Mouse (Mus musculus) monocyte, adult 5-6 weeks (primary cell): ENCODE measurements around the gene Lat2. TPM values are rescaled to one million over a fixed set of nuclear protein-coding genes. Genes with fewer than 3 reads are reported as not detected.
A peak's percentile ranks its signal among the peaks of the same experiment; 100 is the strongest.

Experiments
- ATAC-seq: fragments of 153-309, 156-312 bp; replicated peaks from 2 replicates; pipeline ENCODE4 v1.8.0; 2017; ENCODE audit warnings: mild to moderate bottlenecking; ENCODE audit not compliant: low TSS enrichment, insufficient number of reproducible peaks, severe bottlenecking, poor library complexity, low FRiP score
- total RNA-seq: library from RNA; stranded (forward); fragments of 200-1000, 200-491, 200-594 nt; gene quantifications from 3 replicates; pipeline ENCODE4 v1.2.3, GENCODE M21; 2017

Gene Lat2
- total RNA-seq, 1 experiment from 2014 or later, result 191 TPM

DNA sequence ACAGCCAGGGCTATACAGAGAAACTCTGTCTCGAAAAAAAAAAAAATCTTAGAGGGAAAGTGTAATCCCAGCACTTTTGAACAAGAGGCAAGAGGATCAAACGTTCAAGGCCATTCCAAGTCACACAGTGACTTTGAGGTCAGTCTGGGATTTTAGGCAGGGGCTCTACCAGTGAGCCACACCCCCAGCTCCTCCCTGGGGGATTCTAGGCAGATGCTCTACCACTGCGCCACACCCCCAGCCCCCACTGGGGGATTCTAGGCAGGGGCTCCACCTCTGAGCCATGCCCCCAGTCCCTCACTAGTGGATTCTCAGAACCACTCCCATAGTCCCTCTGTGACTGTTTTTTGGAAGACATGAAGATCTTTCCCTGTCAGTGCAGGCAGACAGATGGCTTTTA is 35.7 kb downstream of the Lat2 start:
- no peak for ATAC-seq

DNA sequence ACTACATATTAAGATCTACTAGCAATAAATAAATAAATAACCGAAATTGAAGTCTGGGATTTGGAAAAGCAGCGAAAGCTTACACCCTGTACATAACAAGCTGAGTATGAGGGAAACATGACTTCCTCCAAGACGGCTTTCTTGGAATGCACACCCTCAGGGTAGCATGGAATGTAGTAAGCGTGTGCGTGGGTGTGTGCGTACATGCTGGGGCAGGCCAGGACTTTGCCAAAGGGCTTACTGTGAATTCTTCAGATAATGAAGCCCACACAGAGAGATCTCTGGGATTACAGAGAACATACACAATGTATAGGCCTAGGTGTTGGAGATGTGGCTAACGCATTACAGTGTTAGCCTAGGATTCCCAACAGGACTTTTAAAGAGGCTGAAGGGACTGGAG is 37.3 kb downstream of the Lat2 start:
- no peak for ATAC-seq

DNA sequence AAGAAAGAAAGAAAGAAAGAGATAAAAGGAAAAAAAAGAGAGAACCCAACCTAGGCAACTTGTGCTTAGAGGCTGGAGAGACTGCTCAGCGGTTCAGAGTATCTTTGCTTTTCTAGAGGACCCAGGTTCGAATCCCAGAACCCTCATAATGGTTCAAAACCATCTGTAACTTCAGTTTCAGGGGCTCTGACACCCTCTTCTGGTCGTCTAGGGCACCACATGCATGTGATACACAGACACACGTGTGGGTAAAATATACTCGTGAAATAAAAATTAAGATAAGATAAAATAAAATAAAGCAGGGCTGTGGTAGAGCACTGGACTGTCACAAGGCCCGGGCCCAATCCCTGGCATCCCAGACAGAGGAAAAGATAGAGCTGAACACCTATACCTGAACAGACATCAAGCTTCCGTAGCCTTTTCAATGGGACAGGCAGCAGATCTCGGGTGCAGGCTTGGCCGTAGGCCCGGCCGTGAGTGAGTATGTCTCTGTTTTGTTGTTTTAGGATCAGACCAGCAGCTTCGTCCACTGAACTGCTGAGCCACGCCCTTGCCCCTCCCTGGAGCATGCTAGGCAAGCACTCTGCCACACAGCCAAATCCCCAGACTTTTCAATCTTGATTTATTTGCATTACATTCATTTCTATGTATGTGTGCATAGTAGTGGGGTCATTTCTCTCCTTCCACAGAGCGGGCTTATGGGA is 38.2 kb downstream of the Lat2 start:
- no peak for ATAC-seq

DNA sequence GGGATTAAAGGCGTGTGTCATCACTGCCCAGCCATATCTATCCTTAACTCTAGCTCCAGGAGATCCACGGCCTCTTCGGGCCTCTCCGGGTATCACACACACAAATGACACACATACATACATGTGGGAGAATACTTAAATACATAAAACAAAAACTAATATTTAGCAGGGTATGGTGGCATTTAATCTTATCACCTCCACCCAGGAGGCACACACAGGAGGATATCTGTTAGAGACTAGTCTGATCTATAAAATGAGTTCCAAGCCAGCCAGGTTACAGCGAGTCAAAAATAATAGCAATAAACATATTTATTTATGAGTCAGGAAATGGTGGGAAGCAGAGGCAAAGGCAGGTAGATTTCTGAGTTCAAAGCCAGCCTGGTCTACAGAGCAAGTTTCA is 39.0 kb downstream of the Lat2 start:
- ATAC-seq, result no peak

DNA sequence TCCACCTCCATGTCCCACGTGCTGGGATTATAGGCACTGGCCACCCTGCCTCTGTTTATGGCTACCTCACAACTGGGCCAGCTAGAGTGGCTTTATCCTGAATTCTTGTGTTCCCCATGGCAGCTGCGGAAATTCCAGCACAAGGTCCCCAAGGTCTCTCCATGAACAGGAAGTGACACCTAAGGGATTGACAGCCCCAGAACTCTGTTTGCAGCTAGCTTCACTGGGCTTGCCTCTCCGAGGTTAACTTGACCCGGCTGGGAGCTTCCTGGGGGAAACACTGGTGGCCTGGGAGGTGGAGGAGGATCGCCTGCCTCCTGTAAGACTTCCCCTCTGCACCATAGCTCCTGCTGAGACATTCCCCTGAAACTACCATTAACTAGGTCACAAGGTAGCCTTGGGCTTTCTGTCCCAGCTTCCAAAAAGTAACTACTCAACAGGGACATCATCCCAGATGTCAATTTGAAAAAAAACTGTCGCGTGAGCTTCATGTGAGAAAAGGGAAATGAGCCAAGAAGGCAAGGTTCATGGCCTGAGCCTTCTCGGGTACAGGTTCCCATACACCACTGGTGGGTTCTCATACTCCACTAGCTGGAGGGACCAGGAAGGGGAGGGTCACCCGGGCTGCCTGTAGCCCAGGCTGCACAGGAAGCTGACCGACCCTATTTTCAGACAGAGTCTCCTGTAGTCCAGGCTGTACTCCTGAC is 42.2 kb downstream of the Lat2 start:
- ATAC-seq, result 0 out of 2 replicates have a peak, but pooled peaks have one; percentile 23

DNA sequence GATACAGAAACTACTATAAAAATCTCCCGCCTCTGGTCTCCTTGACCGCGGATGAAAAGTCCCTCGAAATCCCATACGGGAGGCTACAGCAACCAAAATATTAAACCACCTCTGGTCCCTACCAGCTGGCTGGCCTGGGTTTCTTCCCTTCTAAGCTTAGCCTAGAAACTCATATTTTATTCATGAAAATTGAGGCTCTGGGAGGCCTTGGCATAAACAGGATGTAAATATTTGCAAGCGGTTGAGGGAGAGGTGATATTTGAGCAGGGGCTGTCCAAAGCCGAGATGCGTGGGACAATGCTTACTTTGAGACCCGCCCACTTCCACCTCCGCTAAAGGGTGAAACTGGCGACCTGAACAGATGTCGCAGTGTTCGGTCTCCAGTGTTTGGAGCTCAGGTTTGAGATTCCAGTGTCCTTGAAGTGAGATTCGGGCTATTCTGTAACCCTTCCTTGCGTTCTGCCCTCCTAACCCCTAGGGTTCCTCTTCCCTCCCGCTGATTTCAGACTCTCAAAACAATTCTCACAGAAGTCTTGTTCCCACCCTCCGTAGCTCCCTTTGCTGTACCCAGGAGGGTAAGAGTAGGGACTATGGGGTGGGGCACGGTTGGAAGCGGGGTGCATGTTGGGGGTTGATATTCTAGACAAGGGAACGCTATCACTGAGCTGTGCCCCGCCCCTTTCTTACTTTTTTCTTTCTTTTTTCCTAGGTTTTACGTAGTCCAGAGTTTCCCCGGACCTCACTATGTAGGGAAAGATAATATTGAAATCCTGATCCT is 42.9 kb downstream of the Lat2 start:
- ATAC-seq, result peak; percentile 57

DNA sequence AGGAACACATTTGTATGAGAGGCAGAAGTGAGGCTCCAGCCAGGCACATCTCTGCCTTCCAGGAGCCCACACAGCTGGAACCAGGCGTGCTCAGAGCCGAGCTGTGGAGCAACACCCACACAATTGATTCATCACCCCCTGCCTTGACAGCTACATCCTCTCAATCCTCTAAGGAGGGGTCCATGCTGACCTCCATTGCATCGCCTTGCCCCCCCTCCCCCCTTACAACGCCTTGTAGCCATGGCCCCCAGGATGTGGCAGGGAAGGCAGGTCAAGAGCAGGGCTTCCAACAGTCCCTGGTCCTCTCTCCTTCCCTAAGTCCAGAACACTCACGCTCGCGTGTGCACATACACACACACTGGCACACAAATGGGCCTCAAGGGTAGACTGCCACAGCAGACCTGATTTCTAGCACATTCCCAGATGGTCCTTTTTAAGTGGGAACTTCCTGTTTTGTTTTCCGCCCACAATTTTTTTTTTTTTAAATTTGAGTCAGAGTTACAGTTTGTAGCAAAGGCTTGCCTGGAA is 45.8 kb downstream of the Lat2 start:
- ATAC-seq, result no peak

- ATAC-seq, result no peak
Observed at GRCm38 (mm10) chr5:134568030-134568429, 46.8 kb downstream of the Lat2 start.

- 0 out of 2 replicates have a peak, but pooled peaks have one; percentile 31 for ATAC-seq
Observed at GRCm38 (mm10) chr5:134567445-134567844, 47.4 kb downstream of the Lat2 start.

DNA sequence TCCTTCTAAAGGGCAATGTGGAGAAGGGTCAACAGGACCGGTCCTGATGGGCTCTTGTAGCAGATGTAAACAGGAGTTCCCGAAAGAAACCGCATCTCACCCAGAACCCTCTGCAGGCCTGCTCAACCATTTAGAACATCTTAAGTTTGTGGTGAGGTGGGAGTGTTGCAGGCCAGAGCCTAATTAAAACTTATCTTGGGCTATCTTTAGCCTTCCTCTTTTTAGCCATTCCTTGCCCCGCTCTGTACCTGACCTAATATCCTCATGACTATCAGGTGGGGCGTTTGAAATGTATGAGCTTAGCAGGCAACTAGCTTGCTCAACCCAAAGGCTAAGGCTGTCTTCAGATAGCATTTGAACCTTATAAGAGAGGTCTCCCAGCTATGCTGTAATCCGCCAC is 49.1 kb downstream of the Lat2 start:
- ATAC-seq, result no peak

DNA sequence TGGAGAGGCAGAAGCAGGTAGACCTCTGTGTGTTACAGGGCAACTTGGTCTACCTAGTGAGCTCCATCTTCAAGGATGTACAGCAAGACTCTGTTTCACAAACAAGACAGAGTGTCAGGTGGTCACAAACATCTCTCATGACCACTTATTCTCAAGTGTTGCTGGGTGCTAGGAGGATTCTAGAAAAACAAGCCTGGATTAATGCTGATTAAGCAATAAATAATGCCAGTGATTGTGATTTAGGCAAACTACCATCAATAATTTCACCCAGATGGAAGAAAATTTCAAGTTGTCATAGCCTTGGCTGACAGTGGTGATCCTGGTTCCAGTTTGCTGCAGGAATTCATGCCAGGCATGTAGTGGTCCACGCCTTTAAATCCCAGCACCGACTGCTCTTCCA is 50.6 kb downstream of the Lat2 start:
- ATAC-seq, result no peak

- ATAC-seq, result no peak
Observed at GRCm38 (mm10) chr5:134560450-134561171, 54.2 kb downstream of the Lat2 start.

DNA sequence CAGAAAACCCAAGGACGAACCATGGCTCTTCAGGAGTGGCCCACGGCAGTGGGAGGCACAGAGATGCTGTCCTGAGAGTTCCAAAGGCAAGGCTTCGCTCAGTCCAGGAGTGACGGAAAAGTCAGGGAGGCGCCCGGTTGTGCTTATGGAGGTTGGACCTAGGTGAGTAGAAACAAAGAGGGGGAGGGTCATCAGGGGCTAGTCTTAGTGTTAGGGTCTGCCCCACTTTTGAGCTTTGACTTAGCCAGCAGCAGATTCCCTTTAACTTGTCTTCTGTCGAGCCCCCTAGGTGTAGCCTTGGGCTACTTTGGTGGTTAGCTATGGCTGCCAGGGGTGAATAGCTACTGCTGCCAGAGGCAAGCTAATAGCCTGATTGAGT is 54.8 kb downstream of the Lat2 start, which contains the start of gene Syna:
Gene Syna, minus strand, starts transcription at position 101 of the 379 bp plus-strand sequence.
- ATAC-seq, result no peak

DNA sequence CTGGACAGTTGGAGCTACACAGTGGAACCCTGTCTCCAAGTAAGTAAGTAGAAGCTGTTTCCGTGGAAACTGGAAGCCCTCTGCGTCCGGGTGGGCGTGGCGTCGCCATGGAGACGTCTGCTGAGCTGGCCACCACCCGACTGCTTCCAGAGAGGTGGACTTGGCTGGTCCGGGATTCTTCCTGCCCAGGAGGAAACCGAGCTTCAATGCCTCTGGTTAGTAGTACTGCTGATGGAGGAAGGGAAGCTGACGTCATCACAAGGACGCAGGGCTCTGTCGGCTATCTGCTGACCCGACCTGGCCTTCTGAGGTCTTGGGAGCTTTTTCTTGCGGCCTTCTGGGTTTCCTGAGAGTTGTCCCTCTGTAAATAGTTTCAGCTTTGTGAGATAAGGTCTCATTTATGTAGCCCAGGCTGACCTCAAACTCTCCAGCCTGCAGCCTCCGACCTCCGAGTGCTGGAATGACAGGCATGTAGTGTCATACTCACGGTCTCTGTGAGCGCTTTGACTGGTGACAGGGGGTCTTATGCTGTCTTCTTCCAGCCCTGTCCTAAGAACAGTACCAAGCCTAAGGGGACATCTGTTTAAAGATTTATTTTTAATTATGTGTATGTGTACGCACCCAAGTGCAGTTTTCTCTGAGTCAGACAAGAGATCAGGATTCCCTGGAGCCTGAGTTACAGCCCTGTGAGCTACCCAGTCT is 59.2 kb downstream of the Lat2 start:
- ATAC-seq, result no peak

- ATAC-seq, result no peak
Observed at GRCm38 (mm10) chr5:134553951-134554546, 60.8 kb downstream of the Lat2 start.

DNA sequence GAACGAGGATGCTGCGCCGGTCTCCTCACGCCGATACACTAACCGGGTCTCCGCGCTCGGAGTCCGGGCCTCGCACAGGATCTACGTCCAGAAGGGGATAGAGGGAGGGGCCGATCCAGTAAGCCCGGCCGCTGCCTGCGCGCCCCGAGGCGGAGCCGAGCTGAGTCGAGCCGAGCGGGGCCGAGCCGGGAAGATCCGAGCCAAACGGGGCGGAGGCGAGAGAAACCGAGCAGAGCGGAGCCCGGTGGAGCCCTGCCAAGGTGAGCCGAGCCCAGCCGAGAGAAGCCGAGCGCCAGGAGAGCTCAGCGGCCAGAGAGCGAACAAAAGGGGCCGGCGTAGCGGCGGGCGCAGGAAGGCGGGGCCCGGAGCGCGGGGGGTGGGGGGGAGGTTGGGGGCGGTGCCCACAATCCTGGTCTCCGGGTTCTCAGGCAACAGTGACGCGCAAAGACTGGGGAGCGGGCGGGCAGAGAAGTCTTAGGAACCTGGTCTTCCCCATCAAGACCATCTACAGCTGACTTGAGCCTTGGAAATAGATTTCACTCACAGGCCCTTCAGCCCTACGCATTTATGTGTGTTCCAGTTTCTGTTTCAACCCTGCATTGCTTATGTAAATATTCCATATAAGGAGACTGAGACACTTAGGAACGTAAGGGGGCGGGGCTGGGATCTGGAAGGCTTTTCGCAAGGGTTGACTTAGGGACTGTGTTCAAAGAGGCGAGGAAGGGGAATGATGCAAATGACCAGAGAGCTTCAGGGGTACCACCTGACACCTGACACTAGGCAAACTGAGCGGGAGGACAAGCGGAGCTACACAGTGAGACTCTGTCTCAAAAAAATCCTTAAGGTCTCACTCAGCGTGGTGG is 62.5 kb downstream of the Lat2 start, which contains the start of gene Clip2:
Gene Clip2, minus strand, starts transcription at position 325 of the 863 bp plus-strand sequence.
- peak; percentile 91 for ATAC-seq
